Mouse (Mus musculus) kidney, adult 11 months (tissue): ENCODE results near the gene Gm3952.

Experiments
- DNase-seq: peaks from one replicate; pipeline ENCODE4 v3.0.0; 2022

The Gm3952 gene

GRCm38 (mm10) chr8:128798594-128798993 is at the start of gene Gm3952:
Gene Gm3952, minus strand, starts transcription at chr8:128798694.
- no peak for DNase-seq

DNA sequence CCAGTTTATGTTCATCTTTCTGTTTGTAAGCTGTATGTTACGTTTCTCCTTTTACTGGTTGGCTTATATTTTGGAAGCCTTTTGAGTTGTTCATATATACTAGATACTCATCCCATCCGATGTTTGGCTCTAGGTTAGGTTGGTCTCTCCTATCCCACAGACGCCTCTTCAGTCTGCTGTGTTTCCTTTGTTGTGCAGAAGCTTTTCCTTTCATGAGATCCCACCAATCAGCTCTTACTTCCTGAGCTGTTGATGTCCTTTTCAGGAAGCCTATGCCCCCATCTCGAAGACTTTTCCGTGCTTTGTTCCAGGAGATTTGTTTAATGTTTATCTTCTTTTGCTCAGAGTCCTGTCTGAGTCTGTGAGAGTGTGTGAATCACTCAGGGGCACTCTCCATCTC is 45.3 kb upstream of the Gm3952 start:
- DNase-seq: no peak

DNA sequence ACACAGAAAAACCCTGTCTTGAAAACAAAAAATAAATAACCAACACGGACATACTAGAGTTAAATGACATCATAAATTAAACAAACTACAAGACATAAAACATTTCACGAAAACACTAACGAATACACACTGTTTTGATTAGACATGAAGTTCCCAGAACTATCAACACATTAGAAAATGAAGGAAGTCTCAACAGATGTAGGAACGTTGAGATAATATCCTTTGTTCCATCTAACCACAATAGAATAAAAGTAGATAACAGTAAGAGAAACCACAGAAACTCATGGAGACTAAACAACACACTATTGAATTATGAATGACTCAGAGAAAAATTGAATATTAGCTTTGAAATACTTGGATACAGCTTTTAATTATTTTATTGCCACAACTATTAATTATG is 14.0 kb upstream of the Gm3952 start:
- DNase-seq: no peak

DNA sequence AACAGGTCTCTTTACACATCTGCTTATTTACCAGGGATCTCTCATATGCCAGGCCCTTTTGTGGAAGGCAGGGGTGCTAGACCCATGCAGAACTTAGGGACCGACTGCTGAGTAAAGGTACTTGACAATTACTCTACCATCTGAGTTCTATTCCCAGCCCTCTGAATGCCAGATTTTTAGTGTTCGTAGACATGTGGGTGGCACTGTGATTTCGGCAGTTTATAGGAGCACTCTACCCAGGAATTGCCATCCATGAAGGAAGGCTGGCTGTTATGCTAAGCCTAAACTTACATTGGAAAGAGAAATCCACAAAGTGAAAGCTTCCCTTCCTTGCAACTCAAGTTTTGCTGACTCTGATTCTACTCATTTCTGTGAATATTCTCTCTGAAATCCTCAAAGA is 62.8 kb downstream of the Gm3952 start:
- DNase-seq: no peak

GRCm38 (mm10) chr8:128734118-128734517 is 64.4 kb downstream of the Gm3952 start:
- no peak for DNase-seq

- DNase-seq: no peak
Measured at GRCm38 (mm10) chr8:128732254-128732653, 66.2 kb downstream of the Gm3952 start.

- no peak for DNase-seq
Measured at GRCm38 (mm10) chr8:128727213-128727612, 71.3 kb downstream of the Gm3952 start.

DNA sequence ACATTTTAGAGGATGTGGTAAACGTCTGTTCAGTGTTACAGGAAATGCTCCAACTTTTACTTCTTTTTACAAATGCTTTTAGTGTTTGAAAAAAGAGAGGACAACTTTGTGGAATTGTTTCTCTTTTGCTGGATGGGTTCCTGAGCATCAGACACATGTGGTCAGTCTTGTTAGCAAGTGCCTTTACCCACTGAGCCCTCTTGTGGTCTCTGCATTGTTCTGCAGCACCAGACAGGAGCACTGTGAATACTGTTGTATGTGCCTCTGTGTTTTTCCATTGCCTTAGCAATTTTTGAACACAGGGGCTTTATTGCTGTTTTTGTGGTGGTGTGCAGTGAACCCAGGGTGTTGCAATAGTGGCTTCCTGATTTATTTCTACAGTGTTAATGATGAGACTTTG is 73.7 kb downstream of the Gm3952 start:
- DNase-seq: no peak

DNA sequence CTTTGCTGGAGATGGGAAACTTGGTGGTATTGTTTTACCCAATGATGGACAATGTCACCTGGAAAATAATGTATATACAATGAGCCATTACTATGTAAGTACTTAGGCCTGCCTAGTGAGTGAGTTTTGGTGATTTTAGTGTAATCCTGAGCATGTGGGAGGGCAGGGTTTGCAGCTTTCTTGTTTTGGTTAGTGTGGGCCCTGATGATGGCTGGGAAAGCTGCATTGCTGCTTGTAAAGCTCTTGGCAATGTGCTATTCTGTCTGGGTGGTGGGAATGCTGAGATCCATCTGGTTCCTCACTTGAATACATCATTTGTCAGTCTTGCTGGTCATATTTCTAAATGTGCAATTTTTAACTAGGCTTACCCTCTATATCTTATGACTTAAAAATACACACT is 82.3 kb downstream of the Gm3952 start:
- DNase-seq: no peak

DNA sequence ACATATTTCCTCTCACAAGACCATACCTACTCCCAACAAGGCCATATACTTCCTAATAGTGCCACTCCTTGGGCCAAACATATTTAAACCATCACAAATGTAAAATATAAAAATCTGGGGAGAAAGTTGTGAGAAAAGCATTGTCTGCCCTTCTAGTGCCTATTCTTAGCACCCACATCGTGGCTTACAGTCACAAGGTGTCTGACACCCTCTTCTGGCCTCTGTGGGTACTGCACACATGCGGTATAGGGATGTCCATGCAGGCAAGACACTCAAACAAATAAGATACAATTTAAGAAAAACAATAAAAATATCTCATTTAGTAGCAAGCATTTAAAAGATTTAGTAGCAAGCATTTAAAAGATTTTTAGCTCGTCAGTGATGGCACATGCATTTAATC is 89.2 kb downstream of the Gm3952 start:
- DNase-seq: peak; percentile 67

GRCm38 (mm10) chr8:128704836-128705235 is 93.7 kb downstream of the Gm3952 start:
- DNase-seq: no peak

DNA sequence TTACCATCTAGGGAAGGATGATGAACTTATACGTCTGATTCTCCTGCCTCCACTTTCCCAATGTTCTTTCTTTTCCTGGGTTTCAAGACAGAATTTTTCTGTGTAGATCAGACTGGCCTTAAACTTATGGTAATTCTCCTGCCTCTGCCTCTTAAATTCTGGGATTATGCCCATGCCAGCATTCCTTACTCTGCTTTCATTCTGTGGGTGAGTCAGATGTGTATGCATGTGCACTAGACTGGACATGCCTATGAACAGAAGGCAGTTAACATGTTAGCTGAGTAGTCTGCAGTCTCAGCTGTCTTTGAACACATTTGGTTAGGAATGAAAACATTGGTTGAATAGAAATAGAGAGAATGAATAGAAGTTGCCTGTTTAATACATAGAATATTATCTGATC is 94.1 kb downstream of the Gm3952 start:
- no peak for DNase-seq

DNA sequence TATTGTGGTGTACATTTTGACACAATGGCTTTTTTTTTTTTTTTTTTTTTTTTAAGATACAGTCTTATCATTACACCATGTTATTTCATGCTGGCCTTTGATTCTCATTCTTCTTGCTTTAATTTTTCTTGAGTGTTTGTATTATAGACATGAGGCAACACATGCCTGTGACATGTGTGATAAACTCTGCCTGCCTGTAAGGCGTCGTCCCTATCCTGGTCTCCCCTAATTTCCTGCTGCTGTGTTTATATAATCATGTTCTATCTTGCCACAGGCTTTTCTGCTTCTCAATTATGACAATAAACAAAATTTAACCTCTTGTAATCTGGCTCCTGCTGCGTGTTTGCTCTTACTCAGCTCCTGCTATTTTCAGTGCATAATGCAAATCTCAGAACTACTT is 100.5 kb downstream of the Gm3952 start:
- no peak for DNase-seq

DNA sequence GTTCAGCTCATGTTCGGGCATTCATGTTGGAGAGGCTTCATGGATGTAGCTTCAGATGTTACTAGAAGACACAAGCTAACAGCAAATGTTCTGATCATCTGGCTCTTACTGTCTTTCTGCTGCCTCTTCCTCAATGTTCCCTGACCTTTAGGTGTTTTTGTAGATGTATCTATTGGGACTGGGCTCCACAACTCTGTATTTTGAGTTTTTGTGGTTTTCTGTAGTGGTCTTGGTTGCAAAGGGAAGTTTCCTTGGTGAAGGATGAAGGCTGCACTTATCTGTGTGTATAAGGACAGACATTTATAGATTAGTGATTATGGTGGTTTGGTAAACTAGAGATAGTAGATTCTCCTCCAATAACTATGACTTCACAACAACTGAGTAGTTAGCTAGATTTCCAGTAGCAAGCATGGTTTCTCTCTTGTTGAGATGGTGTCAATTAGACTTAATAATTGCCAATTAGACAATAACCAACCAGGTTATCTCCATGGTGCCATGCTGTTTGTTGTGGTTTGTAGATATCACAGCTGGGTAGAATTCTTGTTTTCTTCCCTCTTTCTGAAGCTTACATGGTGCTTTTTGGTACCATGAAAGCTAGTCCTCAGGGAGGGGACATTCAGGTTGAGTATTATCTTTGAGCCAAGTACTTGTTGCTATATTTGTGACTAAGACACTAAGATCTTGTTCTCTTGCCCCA is 101.6 kb downstream of the Gm3952 start:
- no peak for DNase-seq
